Mouse (Mus musculus) spleen, adult 18-20 months (tissue): ENCODE measurements around the gene Lancl2.

Experiments used
- DNase-seq, 2 experiments: peaks; one replicate each; pipeline ENCODE4 v3.0.0; 2022; ENCODE audit warnings: mixed read lengths in 2 of 2

Lancl2 gene

DNA sequence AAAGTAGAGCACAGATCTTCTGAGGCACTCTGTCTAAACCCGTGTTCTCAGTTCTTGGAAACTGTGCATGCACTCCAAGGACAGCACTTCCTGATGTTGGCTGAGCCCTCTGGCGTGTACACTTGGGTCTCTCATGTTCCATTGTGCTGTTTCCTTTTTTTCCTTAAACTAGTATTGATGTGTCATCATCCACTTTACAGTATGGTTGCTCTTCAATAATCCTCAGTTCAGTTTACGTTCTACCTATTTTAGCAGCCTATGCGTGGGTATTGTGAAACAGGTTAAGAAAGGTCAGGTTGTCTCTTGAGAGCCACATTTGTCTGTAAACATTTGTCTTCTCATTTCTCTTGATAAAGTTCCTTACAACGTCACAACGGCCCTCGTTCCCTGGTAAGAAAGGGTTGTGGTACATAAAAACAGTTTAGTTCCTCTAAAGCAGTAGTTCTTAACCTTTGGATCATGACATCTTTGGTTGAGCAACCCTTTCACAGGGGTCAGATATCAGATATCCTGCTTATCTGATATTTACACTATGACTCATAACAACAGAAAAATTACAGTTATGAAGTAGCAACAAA lies 66.7 kb downstream of the Lancl2 start:
- DNase-seq: no peak

DNA sequence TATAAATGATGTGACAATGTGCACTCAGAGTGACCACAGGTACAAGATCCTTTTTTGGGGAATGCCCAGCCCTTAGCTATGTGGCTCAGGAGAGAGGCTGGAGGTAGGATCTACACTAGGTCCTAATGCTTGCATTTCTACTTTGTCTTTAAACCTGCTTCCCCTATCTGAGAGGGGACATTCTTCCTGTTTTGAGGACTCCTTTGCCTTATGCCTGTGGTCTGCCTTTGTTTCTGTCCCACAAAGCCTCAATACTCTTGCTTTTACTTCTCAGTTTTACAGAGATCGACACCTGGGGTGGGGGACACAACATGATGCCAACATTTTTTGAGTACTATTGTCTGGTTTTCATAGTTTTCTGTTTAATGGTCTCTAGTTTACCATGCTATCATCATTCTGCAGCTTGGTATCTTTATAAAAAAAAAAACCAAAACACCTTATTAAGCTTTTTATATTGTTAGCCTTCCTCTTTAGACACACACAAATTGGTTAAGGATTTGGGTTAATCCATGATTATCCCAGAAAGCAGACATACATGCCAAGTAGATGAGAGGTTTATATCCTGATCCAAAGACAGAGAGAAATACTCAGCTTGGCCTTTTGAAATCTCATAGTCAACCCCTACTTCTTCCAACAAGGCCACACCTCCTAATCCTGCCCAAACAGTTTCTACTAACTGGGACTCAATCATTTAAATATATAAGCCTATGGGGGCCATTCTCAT lies 68.3 kb downstream of the Lancl2 start:
- DNase-seq: no peak

DNA sequence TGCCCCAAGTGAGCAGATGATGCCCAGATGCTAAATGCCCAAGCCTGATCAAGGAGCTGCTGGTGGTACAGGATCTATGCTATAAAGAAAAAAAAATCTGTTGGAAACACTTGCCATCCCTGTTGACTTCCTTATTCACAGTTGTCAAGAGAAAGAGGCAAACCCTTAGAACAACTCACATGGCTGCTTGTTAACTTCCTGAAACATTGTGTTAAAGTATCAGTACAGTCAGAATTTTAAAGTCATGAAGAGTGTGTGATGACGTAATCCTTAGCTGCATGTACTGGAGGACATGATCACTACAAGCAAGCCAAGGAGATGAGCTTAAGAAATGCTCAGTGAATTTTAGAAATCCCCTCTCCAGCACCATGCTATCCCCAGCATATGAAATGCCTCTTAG lies 71.5 kb downstream of the Lancl2 start:
- no peak for DNase-seq

DNA sequence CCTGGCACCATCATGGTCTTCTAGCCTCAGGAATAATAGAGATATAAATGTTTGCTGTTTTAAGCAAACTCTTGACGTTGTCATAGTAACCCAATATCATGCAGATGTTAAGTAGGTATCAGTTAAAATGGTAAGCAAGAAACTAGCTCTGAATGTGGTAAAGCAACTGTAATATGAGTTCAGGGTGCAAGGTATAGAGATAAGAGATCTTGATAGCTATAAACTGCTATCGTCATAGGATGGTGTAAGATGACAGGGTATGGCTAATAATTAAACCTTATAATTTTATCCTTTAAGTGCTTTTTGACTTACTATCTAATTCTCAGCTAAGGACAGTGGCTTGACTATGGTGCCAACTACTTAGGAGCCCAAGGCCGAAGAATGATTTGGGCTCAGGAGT lies 78.0 kb downstream of the Lancl2 start:
- DNase-seq: no peak

DNA sequence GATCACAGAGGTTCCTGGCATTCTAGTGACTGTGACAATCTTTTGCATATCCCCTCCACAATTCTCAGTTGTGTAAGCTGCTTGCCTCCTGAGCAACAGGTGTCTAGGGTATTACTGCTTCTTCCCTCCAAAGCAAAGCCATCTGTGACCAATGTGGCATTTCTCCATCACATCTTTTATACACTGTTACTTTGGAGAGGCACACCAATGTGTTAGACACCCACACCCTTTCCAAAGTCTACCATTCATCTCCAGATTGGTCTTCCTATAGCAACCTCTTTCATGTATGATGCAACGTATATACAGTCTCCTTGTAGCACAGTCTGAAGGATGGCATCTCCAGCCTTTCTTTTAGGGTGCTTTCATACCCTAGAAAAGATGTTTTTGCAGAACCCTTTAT lies 80.3 kb downstream of the Lancl2 start:
- no peak for DNase-seq

DNA sequence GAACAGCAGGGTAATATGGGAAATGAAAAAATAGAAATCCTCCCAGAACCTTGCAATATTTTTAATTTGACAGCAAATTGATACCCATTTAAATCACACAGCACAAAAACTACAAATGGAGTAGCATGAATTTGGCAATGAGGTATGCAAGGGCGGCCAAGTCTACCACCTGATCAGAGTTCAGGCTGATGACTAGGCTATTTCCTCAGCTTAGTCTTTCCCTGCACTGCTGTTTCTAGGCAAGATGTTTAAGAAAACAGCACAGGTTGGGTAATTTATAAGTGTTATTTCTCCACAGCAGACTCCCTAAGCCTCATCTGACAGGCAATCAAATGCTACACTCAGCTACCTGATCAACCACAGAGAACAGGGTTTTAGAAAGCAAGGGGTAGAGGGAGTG lies 81.9 kb downstream of the Lancl2 start:
- no peak for DNase-seq

DNA sequence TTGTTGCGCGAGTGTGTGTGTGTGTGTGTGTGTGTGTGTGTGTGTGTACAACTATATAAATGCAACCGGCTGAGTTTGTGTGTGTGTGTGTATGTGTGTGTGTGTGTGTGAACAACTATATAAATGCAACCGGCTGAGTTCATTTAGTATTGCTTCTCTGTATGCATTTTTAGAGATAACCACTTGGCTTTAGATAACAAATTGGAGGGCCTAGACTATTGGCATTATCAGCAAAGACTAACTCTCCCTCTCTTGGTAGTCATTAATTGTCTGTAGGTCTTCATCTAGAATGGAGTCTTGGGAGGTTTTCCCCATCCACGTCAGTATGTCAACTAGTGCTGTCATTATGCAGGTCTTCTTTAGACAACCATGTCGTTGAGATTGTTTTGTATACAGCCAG lies 85.0 kb downstream of the Lancl2 start:
- DNase-seq: no peak
